Mouse (Mus musculus) brain, embryonic 14.5 days (tissue): ENCODE measurements at regions not wholly inside any gene's neighbourhood (a gene's known extent, or its start where the extent isn't known, plus 50 kb on each side); places are given as distances from the start of the nearest gene placed in this dataset.

Experiments
- CTCF ChIP-seq: fragments of 200-500 bp; IDR thresholded peaks from 2 replicates; pipeline ENCODE4 v1.5.1; 2012; ENCODE audit warnings: inconsistent platforms, mild to moderate bottlenecking, moderate library complexity, borderline replicate concordance; ENCODE audit not compliant: insufficient read depth, insufficient read length; ENCODE audit errors: extremely low read depth
- POLR2A ChIP-seq: fragments of 200-500 bp; IDR thresholded peaks from 2 replicates; pipeline ENCODE4 v1.6.1; 2012; ENCODE audit warnings: mild to moderate bottlenecking, inconsistent platforms, borderline replicate concordance; ENCODE audit not compliant: poor library complexity, insufficient read depth, insufficient read length, severe bottlenecking; ENCODE audit errors: extremely low read depth

DNA sequence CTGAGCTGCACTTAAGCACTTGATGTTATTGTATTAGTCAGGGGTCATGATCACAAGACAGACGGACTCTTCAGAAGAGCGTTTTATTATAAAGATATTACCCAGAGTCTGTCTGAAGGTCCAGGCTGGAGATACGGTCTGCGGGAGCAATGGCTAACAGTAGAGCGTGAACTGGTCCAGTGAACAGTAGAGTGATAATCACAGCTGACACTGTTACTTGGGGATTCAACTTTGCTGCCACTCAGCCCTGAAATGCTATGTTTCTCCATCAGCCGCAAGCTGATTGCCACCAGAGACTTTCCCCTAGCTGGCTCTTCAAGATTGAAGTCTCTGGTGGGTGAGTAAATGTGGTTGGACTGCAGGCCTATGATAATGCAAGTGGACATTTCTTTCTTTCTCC lies 133.1 kb upstream of the Zc3h12c start:
- TF ChIP-seq CTCF (no peak), POLR2A (no peak)
